Mouse (Mus musculus) cerebellum, postnatal 10 days (tissue): ENCODE data around the gene Ccdc63.

ENCODE experiments used
- DNase-seq, 2 experiments: peaks; one replicate each; pipeline ENCODE4 v3.0.0; 2021; ENCODE audit warnings: mixed read lengths in 2 of 2

Ccdc63 gene

DNA sequence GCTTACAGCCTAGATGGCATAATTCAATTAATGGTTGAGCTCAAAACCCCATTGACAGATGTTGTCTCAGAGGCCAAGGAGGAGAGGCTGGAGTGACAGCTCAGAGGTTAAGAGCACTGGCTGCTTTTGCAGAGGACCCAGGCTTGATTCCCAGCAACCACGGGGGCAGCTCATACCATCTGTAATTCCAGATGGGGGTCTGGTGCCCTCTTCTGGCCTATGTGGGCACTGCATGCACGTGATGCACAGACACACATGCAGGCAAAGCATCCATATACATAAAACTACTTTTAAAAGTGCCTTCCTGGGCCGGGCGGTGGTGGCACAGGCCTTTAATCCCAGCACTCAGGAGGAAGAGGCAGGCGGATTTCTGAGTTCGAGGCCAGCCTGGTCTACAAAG, 24.4 kb downstream of the Ccdc63 start:
- peak in 1 of 2 experiments; percentile 46 for DNase-seq

DNA sequence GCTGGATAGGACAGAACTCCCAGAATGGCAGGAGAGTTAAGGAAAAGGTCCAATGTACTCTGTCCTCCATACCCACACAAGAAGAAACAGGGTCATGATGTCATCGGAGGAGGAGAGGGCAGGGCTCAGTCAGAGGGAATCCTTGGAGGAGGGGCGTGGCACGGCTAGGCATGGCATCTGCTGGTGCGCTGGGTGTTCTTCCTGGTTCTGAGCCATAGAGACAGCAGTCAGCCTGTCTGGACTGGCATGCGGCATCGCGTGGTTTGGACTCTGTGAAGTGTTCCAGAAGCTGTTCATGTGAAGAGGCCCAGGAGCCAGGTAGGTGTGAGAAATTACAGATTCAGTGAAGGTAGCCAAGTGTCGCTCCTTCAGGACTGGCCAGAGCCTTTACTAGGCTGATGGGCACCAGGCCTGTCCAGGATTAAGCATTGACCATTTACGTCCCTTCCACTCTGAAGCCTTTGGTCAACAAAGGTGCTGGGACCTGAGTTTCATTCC, 25.3 kb downstream of the Ccdc63 start:
- peak; percentile 56 to 64 for DNase-seq

DNA sequence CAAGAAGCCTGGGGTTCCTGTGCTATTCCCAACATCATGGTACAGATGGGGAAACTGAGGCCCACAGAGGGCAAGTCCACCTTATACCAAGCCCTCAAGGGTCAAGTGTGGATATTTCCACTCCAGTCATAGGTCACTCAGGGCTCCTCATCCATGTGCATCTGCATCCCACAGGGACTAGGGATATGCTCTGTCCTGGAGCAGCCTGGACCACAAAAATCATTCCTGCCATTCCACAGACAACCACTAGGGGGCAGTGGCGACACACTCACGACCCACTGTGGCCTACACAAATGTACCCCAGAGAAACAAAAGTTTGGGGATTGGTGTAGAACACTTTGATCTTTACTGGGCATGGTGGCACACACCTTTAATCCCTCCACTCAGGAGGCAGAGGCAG, 26.4 kb downstream of the Ccdc63 start:
- DNase-seq = peak; percentile 71 to 80

DNA sequence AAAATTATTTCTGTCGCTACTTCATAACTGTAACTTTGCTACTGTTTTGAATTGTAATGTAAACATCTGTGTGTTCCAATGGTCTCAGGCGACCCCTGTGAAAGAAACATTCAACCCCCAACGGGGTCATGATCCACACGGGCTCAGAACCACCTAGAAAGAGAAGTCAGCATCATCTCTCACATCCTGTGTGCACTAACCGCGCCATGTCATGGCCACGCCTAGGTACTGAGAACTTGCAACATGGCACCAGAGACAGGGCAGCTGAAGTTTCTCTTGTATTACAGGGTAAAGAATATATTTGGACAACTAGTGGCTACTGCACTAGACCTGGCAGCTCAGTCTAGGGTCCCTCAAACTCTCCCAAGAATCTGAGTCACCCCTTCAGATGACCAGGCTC, 27.2 kb downstream of the Ccdc63 start:
- no peak for DNase-seq

DNA sequence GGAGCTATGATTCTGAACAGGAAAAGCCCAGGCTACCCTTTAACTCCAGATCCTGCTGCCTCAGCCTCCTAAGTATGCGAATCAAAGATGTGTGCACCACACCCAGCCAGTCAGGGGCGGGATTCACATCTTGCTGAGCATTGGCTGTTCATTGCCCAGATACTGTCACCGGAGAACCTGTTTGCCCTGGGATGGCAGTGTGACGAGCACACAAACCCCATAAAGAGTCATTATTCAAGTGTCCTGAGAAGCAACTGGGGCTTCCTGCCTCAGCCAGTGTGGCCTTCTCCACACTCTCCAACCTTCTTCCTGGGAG, 28.7 kb downstream of the Ccdc63 start:
- no peak for DNase-seq

DNA sequence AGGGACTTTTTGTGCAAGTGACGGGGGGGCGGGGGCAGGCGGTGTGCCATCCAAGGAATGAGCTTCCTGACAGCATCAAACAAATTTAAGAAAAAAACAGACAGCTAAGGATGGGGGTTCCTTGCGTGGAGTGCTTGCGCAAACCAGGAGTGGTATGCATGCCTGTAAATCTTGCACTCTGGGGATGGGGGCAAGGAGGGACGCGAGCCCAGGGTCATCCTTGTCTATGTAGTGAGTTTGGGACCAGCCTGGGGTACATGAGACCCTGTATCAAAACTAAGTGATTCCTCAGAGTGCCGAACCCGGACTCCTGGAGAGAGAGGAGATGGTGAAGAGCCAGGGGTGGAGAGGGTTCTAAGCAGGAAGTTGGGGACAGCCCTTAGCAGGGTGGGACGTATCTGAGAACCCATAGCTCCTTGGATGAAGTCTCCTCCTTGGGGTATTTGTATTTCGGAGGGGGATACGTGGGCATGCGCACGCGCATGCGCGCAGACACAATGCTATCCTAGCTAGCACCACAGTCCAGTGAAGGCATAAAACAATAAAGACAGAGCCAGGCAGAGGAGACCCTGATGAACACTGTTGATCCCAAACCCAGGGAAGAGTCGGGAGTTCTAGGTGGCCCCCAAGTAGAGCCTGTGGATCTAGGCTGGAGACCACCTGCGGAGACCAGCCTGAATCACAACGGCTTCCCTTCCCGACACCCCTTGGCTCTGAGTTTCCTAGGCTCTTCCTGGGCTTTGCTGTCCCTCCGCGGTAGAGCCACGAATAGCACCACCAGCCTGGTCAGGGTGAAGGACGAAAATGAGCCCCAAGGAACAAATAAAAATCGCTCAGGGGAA, 29.3 kb downstream of the Ccdc63 start:
- no peak for DNase-seq

DNA sequence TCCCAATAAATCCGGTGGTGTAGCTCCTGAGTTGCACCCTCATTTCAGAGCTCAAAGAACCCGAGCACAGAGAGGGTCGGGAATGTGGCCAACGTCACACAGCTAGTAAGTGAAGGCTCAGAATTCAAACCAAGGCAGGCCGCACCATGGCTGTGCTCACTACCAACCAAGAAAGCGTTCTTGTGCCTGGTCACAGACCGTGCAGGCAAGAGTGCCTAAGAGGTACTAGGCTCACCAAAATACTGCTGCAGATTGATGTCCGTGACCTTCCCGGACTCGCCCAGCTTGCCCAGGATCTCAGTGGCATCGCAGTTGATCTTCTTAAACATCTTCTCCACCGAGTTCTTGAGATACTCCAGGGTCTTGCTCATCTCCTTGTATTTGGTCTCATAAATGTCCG, 30.0 kb downstream of the Ccdc63 start:
- no peak for DNase-seq

DNA sequence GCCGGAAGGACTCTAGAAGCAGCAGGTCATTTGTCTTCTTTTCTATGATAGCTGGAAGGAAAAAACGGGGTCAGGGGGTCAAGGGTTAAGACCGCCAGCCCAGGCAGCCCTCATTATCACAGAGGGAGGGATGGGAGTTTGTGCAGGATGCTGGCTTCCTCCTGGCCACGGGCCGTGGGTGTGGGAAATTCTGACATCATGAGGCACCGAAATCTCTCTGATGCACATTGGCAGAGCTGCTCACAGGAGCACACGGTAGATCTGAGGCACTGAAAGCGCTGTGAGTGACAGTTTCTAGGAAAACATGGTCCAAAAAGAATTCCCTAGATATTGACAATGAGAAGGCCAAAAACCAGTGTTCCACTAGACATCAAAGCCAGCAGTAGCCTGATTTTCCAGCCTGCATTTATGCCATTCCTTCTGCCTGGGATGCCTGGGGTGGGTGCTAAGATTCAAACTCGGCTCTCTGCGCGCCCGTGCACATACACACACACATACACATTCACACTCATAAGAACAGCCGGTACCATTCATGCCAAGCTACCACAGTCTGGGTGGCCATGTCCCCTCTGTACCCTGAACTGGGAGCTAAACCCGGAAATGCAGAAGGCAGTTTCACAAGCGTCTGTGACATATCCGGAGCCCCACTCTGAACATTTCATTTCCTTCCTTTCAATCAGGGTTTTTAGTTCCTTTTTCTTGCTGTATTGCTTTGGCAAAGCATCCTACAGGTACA, 31.1 kb downstream of the Ccdc63 start:
- no peak for DNase-seq

DNA sequence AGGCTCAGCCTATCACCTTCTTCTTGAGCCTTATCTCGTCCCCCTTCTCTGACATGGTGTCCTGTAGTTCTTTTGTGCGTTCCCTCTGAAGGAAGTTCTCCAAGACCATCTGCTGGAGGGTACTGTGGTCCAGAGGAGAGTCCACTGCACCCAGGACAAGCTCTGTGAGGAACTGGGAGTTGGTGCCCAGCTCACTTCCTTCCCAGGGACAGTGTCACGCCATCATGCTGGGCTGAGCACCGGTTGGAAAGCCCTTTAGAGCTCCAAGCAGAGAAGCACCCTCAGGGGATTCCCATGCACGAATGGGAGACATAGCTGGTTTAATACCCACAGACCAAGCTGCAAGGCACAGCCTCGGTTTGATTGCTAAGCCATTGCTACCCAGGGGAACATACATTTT, 32.5 kb downstream of the Ccdc63 start:
- no peak for DNase-seq

DNA sequence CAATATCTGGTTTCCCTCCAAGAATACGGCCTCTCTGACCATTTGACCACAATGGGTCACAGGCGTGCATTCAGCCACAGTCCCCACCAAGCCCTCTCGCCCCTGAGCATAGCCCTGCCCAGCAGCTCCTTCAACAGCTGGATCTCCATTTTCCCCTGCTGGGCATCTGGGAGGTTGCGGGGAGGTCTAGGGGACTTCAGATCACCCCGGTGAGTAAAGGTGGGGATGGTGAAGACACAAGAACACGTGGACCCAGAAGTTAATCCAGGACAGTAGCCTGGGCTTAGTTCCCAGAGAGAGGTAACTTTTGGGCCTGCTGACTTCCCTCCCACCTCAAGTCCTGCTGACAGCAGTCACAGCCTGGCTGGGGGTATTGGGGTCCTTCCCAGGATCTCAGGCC, 34.4 kb downstream of the Ccdc63 start:
- no peak for DNase-seq

DNA sequence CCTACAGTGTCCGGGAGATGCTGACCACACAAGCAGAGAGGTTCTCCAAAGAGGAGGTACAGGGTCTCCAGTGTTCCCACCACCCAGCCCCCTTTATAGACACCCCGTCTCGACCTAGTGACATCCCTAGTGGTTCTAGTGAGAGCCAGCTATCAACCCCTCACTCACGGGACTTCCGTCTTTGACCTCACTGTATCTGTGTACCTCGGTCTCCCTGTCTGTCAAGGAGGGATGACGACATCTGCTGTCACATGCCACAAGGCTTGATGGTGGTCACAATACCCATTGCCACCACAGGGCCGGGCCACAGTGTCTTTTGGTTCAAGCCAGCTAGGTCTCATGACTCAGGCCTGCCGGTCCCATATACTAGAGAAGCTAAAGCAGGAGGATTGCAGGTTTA, 35.6 kb downstream of the Ccdc63 start:
- no peak for DNase-seq

DNA sequence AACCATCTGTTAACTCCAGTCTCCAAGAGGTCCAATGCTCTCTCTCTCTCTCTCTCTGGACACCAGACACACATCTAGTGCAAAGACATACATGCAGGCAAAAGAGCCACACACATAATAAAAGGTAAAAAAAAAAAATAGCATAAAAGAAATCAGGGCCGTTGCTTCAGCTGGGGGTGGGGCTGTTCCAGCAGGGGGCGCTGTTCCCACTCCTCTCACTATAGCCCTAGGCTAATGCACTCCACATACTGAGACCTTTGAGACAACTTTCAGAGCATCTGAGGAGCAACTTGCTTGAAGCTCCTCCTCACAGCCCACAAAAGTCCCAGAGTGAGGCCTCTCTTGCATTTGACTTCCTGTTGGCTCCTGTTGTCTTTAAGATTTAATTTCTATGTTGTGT, 36.4 kb downstream of the Ccdc63 start:
- DNase-seq = peak; percentile 57 to 70

DNA sequence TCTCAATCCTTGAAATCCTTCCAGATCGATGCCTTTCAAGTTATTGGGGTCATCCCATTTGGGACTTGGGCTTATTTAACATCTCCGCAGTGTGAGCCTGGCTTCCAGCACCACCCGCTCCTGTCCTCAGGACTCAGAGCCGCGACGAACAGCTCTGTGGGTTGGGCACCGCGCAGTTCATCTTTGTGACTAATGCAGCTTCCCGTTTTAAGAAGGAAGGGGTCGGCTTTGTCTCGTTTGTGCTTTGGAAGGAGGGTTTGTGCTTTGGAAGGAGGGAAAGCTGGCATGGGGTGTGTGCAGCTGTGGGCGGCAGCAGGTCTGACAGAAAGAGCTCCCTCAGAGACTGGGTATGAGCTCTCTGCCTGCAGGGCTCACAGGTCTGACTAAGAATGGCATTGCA, 37.5 kb downstream of the Ccdc63 start:
- peak; percentile 38 to 42 for DNase-seq

DNA sequence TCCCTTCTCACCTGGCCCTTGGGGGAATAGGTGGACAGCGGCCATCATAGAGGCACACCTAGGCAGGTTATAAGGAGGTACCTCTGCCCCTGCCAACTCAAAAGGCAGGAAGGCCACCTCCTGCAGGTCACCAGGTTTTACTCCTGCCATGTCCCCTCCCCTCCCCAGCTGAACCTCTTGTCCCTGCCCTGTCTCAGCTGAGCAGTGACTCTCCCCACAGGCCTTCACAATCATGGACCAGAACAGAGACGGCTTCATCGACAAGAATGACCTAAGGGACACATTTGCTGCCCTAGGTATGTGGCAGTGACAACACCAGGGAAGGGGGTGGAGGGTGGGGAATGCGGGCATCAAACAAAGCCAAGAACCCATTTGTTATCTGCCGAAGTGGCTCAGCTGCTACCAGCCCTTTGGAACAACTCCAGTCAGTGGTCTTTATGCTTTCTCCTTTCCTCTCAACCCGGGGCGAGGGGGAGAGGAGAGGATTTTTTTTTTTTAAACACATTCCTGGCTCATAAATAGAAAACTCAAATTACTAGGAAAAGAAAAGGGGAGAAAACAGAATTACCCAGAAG, 38.1 kb downstream of the Ccdc63 start:
- peak; percentile 37 to 52 for DNase-seq

DNA sequence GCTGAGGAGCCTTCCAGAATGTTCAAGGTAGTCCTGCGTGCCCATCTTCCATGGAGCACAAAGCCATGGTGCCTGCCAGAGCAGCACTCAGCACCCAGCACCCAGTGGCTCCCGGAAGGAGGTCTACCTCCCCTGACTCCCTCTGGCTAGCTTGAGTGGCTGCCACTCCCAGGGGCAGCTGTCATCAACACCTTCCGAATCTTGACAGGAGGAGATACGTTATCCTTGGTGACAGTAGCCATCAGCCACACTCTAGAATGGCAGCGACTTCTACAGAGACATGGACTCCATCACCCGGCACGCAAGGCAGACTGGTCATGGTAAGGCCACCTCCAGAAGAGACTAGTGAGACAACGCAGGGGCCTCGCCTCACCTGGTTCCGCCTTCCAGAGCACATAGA, 46.2 kb downstream of the Ccdc63 start:
- no peak for DNase-seq

DNA sequence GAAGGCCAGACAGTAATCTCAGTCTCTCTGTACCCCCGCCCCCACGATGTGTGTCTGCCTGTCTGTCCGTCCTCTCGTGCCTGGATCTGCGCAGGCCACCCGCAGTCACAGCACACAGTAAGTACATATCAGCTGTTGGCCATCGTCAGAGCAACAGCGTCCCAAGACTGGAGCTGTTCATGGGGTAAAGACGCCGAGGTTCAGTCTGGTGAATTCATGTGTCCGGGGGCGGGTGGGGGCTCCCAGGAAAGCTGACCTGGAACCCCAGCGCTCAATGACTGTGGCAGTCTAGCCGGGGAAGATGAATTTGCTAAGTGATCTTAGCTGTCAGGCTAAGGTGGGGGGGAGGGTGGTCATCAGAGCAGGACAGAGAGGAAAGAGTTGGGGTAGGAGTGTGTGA, 46.9 kb downstream of the Ccdc63 start:
- no peak for DNase-seq

DNA sequence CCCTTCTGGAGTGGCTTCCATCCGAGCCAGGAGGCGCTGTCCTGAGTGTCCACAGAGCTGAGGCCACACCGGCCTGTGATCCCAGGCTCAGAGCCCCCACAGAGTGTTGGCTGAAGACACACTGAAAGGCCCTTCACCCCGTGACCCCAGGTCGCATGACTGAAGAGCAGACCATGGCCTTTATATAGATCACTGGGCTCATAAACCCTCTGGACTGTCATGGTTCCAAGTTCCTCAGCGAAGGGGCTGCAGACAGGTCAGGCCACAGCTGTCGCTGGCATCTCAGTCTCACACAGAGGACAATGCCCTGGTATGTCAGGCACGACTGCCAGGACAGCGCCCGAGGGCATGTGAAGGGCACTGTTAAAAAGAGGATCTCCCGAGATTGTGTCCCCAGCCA, 47.8 kb downstream of the Ccdc63 start:
- no peak for DNase-seq

DNA sequence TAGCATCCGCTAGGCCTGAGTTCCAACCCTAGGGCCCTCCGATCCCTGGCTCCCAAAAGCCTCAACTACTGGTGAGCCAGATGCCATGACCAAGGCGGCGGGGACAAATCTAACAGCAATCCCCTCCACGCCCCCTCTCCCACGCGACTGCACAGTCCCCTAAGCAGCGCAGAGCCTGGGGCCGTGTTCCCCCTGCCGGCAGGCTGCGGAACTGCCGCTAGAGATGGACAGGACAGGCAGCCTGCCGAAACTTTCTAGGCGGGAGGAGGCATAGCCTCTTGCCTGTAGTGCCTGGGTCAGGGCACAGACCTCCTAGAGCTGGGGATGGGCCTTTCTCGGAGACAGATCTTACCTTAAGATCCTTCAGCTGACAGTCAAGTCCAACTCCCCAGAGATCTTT, 49.6 kb downstream of the Ccdc63 start:
- DNase-seq = peak; percentile 82 to 83

DNA sequence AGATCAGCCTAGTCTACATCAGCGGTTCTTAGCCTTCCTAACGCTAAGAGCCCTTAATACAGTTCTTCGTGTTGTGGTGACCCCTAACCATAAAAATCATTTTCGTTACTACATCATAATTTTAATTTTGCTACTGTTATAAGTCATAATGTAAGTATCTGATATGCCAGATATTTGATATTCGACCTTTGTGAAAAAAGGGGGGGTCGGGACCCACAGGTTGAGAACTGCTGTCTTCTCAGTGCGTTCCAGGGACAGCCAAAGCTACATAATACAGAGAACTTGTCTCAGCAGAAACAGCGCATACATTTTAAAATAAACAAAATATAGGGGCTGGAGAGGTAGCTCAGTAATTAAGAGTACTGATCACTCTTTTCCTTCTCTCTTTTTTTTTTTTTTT, 51.0 kb downstream of the Ccdc63 start:
- no peak for DNase-seq

DNA sequence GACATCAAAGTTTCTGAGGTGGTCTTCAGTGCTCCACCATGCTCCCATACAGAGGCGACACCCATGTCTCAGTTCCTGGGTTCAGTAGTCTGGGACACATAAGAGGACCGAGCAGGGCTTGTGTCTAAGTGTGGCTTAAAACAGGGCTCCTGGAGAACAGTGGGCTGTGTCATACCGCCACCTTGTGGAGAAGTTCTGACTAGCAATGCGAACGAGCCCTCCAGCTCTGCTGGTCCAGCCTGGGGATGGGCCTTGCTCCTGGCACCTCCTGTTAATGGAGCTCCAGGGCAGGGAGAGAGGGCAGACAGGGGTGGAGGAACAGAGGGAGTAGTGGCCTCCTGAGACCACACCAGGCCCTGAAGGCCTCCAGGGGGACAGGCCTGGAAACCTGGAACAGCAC, 51.7 kb downstream of the Ccdc63 start:
- peak; percentile 94 to 95 for DNase-seq

DNA sequence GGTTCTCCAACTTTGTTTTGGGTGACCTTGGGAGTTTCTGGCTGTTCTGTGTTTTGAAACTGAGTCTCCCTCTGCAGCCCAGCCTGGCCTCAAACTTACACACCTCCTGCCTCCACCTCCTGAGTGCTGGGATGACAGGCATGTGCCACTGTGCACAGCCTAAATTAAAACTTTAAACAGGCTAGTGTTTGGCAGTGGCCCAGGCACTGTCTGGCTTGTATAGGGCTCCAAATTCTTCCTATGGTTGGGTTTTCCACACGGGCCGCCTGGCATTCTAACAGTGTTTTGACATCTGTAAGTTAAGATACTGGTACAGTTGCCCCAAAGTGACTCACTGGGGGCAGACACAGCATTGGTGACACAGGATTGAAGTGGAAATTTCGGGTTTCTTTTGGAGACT, 54.5 kb downstream of the Ccdc63 start:
- DNase-seq = no peak

DNA sequence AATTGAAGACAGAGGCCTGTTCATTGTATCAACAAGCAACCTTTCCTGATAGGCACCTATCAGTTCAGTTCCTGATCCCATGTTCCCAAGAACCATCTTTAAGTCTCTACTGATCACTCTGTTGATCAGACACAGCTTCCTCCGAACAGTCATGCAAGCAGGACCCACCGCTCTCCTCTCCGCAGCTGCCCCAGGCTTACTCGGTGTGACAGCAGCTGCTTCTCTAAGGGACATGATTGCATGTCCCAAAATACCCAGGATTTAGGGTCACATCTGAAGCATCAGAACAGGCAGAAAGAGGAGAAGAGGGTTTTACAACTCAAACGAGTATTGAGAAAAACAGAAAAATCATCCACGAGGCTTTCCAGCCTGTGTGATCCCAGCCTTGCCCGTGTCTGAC, 55.3 kb downstream of the Ccdc63 start:
- DNase-seq = no peak

DNA sequence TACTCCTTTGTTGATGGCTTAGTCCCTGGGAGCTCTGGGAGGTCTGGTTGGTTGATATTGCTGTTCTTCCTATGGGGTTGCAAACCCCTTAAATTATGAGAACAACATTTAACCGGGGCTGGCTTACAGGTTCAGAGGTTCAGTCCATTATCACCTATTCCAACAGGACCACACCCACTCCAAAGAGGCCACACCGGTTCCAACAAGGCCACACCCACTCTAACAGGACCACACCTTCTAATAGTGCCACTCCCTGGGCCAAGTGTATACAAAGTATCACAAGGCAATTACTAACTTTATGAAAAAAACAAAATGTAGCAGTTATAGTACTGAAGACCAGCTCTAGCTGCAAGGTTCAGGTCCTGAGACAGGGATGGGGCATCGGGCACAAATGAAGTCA, 56.2 kb downstream of the Ccdc63 start:
- no peak for DNase-seq

DNA sequence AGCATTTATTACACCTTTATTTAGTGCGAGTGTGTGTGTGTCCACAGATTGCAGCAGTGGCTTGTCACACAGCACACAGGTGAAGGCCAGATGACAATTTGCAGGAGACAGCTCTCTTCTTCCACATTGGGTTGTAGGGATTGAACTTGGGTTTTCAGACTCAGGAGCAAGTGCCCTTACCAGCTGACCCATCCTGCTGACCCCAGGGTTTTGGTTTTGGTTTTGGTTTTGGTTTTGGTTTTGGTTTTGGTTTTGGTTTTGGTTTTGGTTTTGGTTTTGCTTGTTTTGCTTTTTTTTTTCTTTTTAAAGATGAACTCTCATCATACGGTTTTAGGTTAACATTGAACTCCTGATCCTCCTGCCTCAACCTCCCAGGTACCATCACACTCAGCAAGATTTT, 57.3 kb downstream of the Ccdc63 start:
- DNase-seq = no peak
